Mouse (Mus musculus) cortical plate, adult 2 months (tissue): ENCODE results near the gene Kcna6.

Source experiments
- CTCF ChIP-seq: fragments of 200-500 bp; IDR thresholded peaks from 2 replicates; pipeline ENCODE4 v1.5.1; 2011; ENCODE audit warnings: mild to moderate bottlenecking, control low read depth, low read length; ENCODE audit not compliant: insufficient read depth; ENCODE audit errors: extremely low read depth
- POLR2A ChIP-seq: fragments of 200-500 bp; IDR thresholded peaks from 2 replicates; pipeline ENCODE4 v1.6.1; 2011; ENCODE audit warnings: mild to moderate bottlenecking, low read length, control low read depth; ENCODE audit not compliant: insufficient read depth; ENCODE audit errors: extremely low read depth

GRCm38 (mm10) chr6:126764563-126765091 is 24.2 kb upstream of the Kcna6 start:
- TF ChIP-seq POLR2A (no peak), CTCF (no peak)
